Mouse (Mus musculus) intestine, embryonic 14.5 days (tissue): ENCODE data around the gene Erp27. TPM values are rescaled to one million over a fixed set of nuclear protein-coding genes. Genes with fewer than 3 reads are reported as not detected.

Experiments used
- ATAC-seq: fragments of 200-750 bp; cut with Nextera tagmentation; replicated peaks from 2 replicates; pipeline ENCODE4 v1.8.0; 2017; ENCODE audit warnings: low read depth, moderate number of reproducible peaks, moderate TSS enrichment, moderate library complexity; ENCODE audit not compliant: low FRiP score, low TSS enrichment
- DNase-seq: peaks from one replicate; pipeline ENCODE4 v3.0.0-alpha.2; 2018; ENCODE audit warnings: low spot score
- H3K27ac ChIP-seq: fragments of 300-500 bp; sonication (generic); 2 replicates; pipeline ENCODE4 v1.5.1; 2014; ENCODE audit warnings: low read depth, mild to moderate bottlenecking, control low read depth
- H3K27me3 ChIP-seq: fragments of 300-500 bp; sonication (generic); replicated peaks from 2 replicates; pipeline ENCODE4 v1.6.1; 2014; ENCODE audit warnings: low read length, control low read depth; ENCODE audit not compliant: control insufficient read depth, insufficient read depth
- H3K36me3 ChIP-seq: fragments of 300-500 bp; sonication (generic); 2 replicates; pipeline ENCODE4 v1.6.1; 2014; ENCODE audit warnings: low read length, control low read depth; ENCODE audit not compliant: control insufficient read depth, insufficient read depth
- H3K4me1 ChIP-seq: fragments of 300-500 bp; sonication (generic); replicated peaks from 2 replicates; pipeline ENCODE4 v1.6.1; 2014; ENCODE audit warnings: low read length, control low read depth, mixed read lengths; ENCODE audit not compliant: control insufficient read depth, insufficient read depth
- H3K4me2 ChIP-seq: fragments of 300-500 bp; sonication (generic); 2 replicates; pipeline ENCODE4 v1.6.1; 2014; ENCODE audit warnings: low read length
- H3K4me3 ChIP-seq: fragments of 300-500 bp; sonication (generic); 2 replicates; pipeline ENCODE4 v1.5.1; 2014; ENCODE audit warnings: low read depth, low read length, control low read depth, mixed read lengths
- H3K9ac ChIP-seq: fragments of 300-500 bp; sonication (generic); 2 replicates; pipeline ENCODE4 v1.6.1; 2014; ENCODE audit warnings: mild to moderate bottlenecking, low read length
- H3K9me3 ChIP-seq: fragments of 300-500 bp; sonication (generic); 2 replicates; pipeline ENCODE4 v1.6.1; 2016; ENCODE audit warnings: low read length, control low read depth; ENCODE audit not compliant: control insufficient read depth
- WGBS: fragments of 180-500 bp; shearing (Covaris S2); extraction: QIAGEN DNeasy Blood & Tissue Kit; methylation state at CpG from one replicate; pipeline ENCODE4 v1.1.7; 2014; 5-methylcytosine and 5-hydroxymethylcytosine counted together
- polyA plus RNA-seq: library from polyadenylated mRNA; unstranded; fragments of >200 nt; fragmentation: Nextera tagmentation; extraction: Ambion mirVana; gene quantifications from 2 replicates; pipeline ENCODE4 v1.2.1, GENCODE M21; 2014

Gene Erp27
- polyA plus RNA-seq, 1 experiment from 2014 or later = 6.0 TPM

- H3K27ac ChIP-seq = no peak overlapping the region
- no peak overlapping the region for H3K4me2 ChIP-seq
- H3K9me3 ChIP-seq = no peaks in the 10 kb centered on the region
- H3K9ac ChIP-seq = no peak overlapping the region
- 0 out of 2 replicates have a peak, but pooled peaks cover 3% of the 10 kb centered on the region for H3K4me1 ChIP-seq
- no peaks in the 10 kb centered on the region for H3K36me3 ChIP-seq
- no peaks in the 10 kb centered on the region for H3K27me3 ChIP-seq
- ATAC-seq (no peak), DNase-seq (no peak)
- H3K4me3 ChIP-seq = no peak overlapping the region
- WGBS = 84% methylated on average over 3 of the region's 3 CpGs
Measured at GRCm38 (mm10) chr6:136955240-136955639, 33.3 kb upstream of the Erp27 start.

- H3K9me3 ChIP-seq = no peaks in the 10 kb centered on the region
- no peak for ATAC-seq
Measured at GRCm38 (mm10) chr6:136954715-136955114, 32.7 kb upstream of the Erp27 start.

GRCm38 (mm10) chr6:136954192-136954591, 32.2 kb upstream of the Erp27 start:
- no peaks in the 10 kb centered on the region for H3K36me3 ChIP-seq
- H3K27ac ChIP-seq = no peak overlapping the region
- no peak overlapping the region for H3K4me2 ChIP-seq
- 0 out of 2 replicates have a peak, but pooled peaks cover under 1% of the 10 kb centered on the region for H3K4me1 ChIP-seq
- H3K27me3 ChIP-seq = no peaks in the 10 kb centered on the region
- WGBS = 71% methylated on average over 6 of the region's 6 CpGs
- H3K4me3 ChIP-seq = no peak overlapping the region
- H3K9ac ChIP-seq = no peak overlapping the region
- ATAC-seq = no peak
- DNase-seq = no peak
- no peaks in the 10 kb centered on the region for H3K9me3 ChIP-seq

More at GRCm38 (mm10) chr6:136954715-136955114, 32.7 kb upstream of the Erp27 start:
- no peak overlapping the region for H3K4me2 ChIP-seq
- H3K9ac ChIP-seq = no peak overlapping the region
- 81% methylated on average over 8 of the region's 8 CpGs for WGBS
- no peaks in the 10 kb centered on the region for H3K36me3 ChIP-seq
- no peak overlapping the region for H3K4me3 ChIP-seq
- DNase-seq = no peak
- H3K27ac ChIP-seq = no peak overlapping the region
- H3K27me3 ChIP-seq = no peaks in the 10 kb centered on the region
- H3K4me1 ChIP-seq = 0 out of 2 replicates have a peak, but pooled peaks cover 3% of the 10 kb centered on the region

- Histone ChIP-seq H3K4me2 (no peak overlapping the region), H3K4me3 (no peak overlapping the region), H3K4me1 (no peaks in the 10 kb centered on the region), H3K9ac (no peak overlapping the region), H3K27ac (no peak overlapping the region), H3K27me3 (no peaks in the 10 kb centered on the region), H3K36me3 (no peaks in the 10 kb centered on the region), H3K9me3 (no peaks in the 10 kb centered on the region)
- 88% methylated on average over 9 of the region's 9 CpGs for whole genome bisulfite sequencing
- DNase-seq = no peak
- ATAC-seq = no peak
Measured at GRCm38 (mm10) chr6:136952930-136953329, 30.9 kb upstream of the Erp27 start.

- H3K27me3 ChIP-seq = no peaks in the 10 kb centered on the region
- no peak overlapping the region for H3K4me2 ChIP-seq
- H3K4me3 ChIP-seq = no peak overlapping the region
- H3K4me1 ChIP-seq = 0 out of 2 replicates have a peak, but pooled peaks cover 3% of the 10 kb centered on the region
- ATAC-seq (no peak), DNase-seq (no peak)
- no peak overlapping the region for H3K27ac ChIP-seq
- no peak overlapping the region for H3K9ac ChIP-seq
- no peaks in the 10 kb centered on the region for H3K9me3 ChIP-seq
- WGBS = 91% methylated on average over 2 of the region's 2 CpGs
- H3K36me3 ChIP-seq = no peaks in the 10 kb centered on the region
Measured at GRCm38 (mm10) chr6:136950171-136950570, 28.2 kb upstream of the Erp27 start.

- no peak overlapping the region for H3K9ac ChIP-seq
- no peak for ATAC-seq
- H3K36me3 ChIP-seq = no peaks in the 10 kb centered on the region
- H3K27ac ChIP-seq = no peak overlapping the region
- 0 out of 2 replicates have a peak, but pooled peaks cover 3% of the 10 kb centered on the region for H3K4me1 ChIP-seq
- no peaks in the 10 kb centered on the region for H3K9me3 ChIP-seq
- no peak overlapping the region for H3K4me3 ChIP-seq
- no peak for DNase-seq
- no peaks in the 10 kb centered on the region for H3K27me3 ChIP-seq
- no peak overlapping the region for H3K4me2 ChIP-seq
- 65% methylated on average over 4 of the region's 4 CpGs for WGBS
Measured at GRCm38 (mm10) chr6:136947716-136948115, 25.7 kb upstream of the Erp27 start.

- Histone ChIP-seq H3K4me2 (no peak overlapping the region), H3K36me3 (no peaks in the 10 kb centered on the region), H3K4me3 (no peak overlapping the region), H3K27me3 (no peaks in the 10 kb centered on the region), H3K9me3 (no peaks in the 10 kb centered on the region), H3K27ac (no peak overlapping the region), H3K4me1 (0 out of 2 replicates have a peak, but pooled peaks cover 3% of the 10 kb centered on the region), H3K9ac (no peak overlapping the region)
- ATAC-seq (no peak), DNase-seq (no peak)
- WGBS = 37% methylated on average over 9 of the region's 9 CpGs
Measured at GRCm38 (mm10) chr6:136946943-136947342, 25.0 kb upstream of the Erp27 start.

GRCm38 (mm10) chr6:136946241-136946640, 24.3 kb upstream of the Erp27 start:
- DNase-seq (no peak), ATAC-seq (no peak)
- Histone ChIP-seq H3K27ac (no peak overlapping the region), H3K4me1 (peaks cover 10% of the 10 kb centered on the region), H3K27me3 (no peaks in the 10 kb centered on the region), H3K9me3 (no peaks in the 10 kb centered on the region), H3K4me3 (no peak overlapping the region), H3K9ac (no peak overlapping the region), H3K4me2 (no peak overlapping the region), H3K36me3 (no peaks in the 10 kb centered on the region)
- WGBS = 74% methylated on average over 5 of the region's 5 CpGs

- no peak for DNase-seq
- H3K27me3 ChIP-seq = no peaks in the 10 kb centered on the region
- no peaks in the 10 kb centered on the region for H3K36me3 ChIP-seq
- 50% methylated on average over 8 of the region's 8 CpGs for WGBS
- peaks cover 13% of the 10 kb centered on the region for H3K4me1 ChIP-seq
- no peak overlapping the region for H3K4me2 ChIP-seq
- H3K9me3 ChIP-seq = no peaks in the 10 kb centered on the region
- no peak for ATAC-seq
- no peak overlapping the region for H3K4me3 ChIP-seq
- H3K9ac ChIP-seq = no peak overlapping the region
- no peak overlapping the region for H3K27ac ChIP-seq
Measured at GRCm38 (mm10) chr6:136944511-136944910, 22.5 kb upstream of the Erp27 start.
